Mouse (Mus musculus): Measurements from ENCODE around the gene Tcf7l2.

- TF ChIP-seq CTCF (IDR thresholded peaks at IDR 0.05; ENCODE audit: control insufficient read depth, insufficient read depth, insufficient read length) (no peak), MAX (IDR thresholded peaks at IDR 0.05) (no peak)
Observed at GRCm38 (mm10) chr19:55761086-55761485, 19.5 kb downstream of the Tcf7l2 start.
